Mouse (Mus musculus) small intestine, adult 10 weeks (tissue): ENCODE measurements around the gene Vmn1r10. TPM values are rescaled to one million over a fixed set of nuclear protein-coding genes. Genes with fewer than 3 reads are reported as not detected.

Source experiments
- polyA plus RNA-seq: library from polyadenylated mRNA; stranded (reverse); fragments of 350-450 nt; fragmentation: Illumina TruSeq; extraction: RNeasy Lipid Tissue Mini Kit (QIAGEN cat#74804); gene quantifications from one replicate; pipeline ENCODE4 v1.2.3, GENCODE M21; 2014; ENCODE audit warnings: low replicate concordance

The Vmn1r10 gene
- polyA plus RNA-seq = not detected

GRCm38 (mm10) chr6:57109154-57109553 is at the start of gene Vmn1r10:
Gene Vmn1r10, plus strand, starts transcription at chr6:57109454.

GRCm38 (mm10) chr6:57066487-57066886 is 42.8 kb upstream of the Vmn1r10 start, which contains the start of gene Vmn1r9:
Gene Vmn1r9, plus strand, starts transcription at chr6:57066787.

GRCm38 (mm10) chr6:57133155-57133554 is 23.9 kb downstream of the Vmn1r10 start, which contains the start of gene Vmn1r11:
Gene Vmn1r11, plus strand, starts transcription at chr6:57133455.

GRCm38 (mm10) chr6:57156619-57157018 is 47.4 kb downstream of the Vmn1r10 start, which contains the start of gene Vmn1r12:
Gene Vmn1r12, plus strand, starts transcription at chr6:57156919.

Other genes with a start within 250 kb of the Vmn1r10 start
- 107 TPM for gene Nt5c3, start 185.5 kb upstream of the Vmn1r10 start, polyA plus RNA-seq
- gene Vmn1r4, start 185.4 kb upstream of the Vmn1r10 start, polyA plus RNA-seq = 0.33 TPM
- not detected for gene Vmn1r5, start 139.2 kb upstream of the Vmn1r10 start, polyA plus RNA-seq
- gene Vmn1r6, start 112.2 kb upstream of the Vmn1r10 start, polyA plus RNA-seq = not detected
- gene Vmn1r7, start 84.1 kb upstream of the Vmn1r10 start, polyA plus RNA-seq = not detected
- not detected for gene Vmn1r8, start 77.2 kb upstream of the Vmn1r10 start, polyA plus RNA-seq
- gene Vmn1r9, start 42.7 kb upstream of the Vmn1r10 start, polyA plus RNA-seq = not detected
- gene Vmn1r11, start 24.0 kb downstream of the Vmn1r10 start, polyA plus RNA-seq = not detected
- gene Vmn1r12, start 47.5 kb downstream of the Vmn1r10 start, polyA plus RNA-seq = not detected
- gene Vmn1r13, start 93.8 kb downstream of the Vmn1r10 start, polyA plus RNA-seq = not detected
- gene Vmn1r14, start 122.2 kb downstream of the Vmn1r10 start, polyA plus RNA-seq = not detected
- gene Vmn1r15, start 148.5 kb downstream of the Vmn1r10 start, polyA plus RNA-seq = not detected
- gene Vmn1r16, start 220.0 kb downstream of the Vmn1r10 start, polyA plus RNA-seq = not detected